Mouse (Mus musculus) heart, embryonic 10.5 days (tissue): ENCODE measurements around the gene Ncapd3. TPM values are rescaled to one million over a fixed set of nuclear protein-coding genes. Genes with fewer than 3 reads are reported as not detected.

Experiments
- DNase-seq: peaks from one replicate; pipeline ENCODE4 v3.0.0-alpha.2; 2017; ENCODE audit warnings: low spot score
- H3K27ac ChIP-seq: fragments of 300-500 bp; sonication (generic); 2 replicates; pipeline ENCODE4 v1.5.1; 2016; ENCODE audit warnings: mild to moderate bottlenecking
- H3K27me3 ChIP-seq: fragments of 300-500 bp; sonication (generic); 2 replicates; pipeline ENCODE4 v1.6.1; 2016; ENCODE audit warnings: mild to moderate bottlenecking; ENCODE audit not compliant: poor library complexity, insufficient read depth, severe bottlenecking
- H3K36me3 ChIP-seq: fragments of 300-500 bp; sonication (generic); 2 replicates; pipeline ENCODE4 v1.6.1; 2016; ENCODE audit warnings: mild to moderate bottlenecking, moderate library complexity
- H3K4me1 ChIP-seq: fragments of 300-500 bp; sonication (generic); 2 replicates; pipeline ENCODE4 v1.6.1; 2016; ENCODE audit warnings: mild to moderate bottlenecking
- H3K4me3 ChIP-seq: fragments of 300-500 bp; sonication (generic); 2 replicates; pipeline ENCODE4 v1.5.1; 2016; ENCODE audit warnings: mild to moderate bottlenecking, moderate library complexity
- H3K9me3 ChIP-seq: fragments of 300-500 bp; sonication (generic); 2 replicates; pipeline ENCODE4 v1.6.1; 2016; ENCODE audit warnings: mild to moderate bottlenecking, moderate library complexity
- WGBS: fragments of 180-500 bp; shearing (Covaris S2); methylation state at CpG from one replicate; pipeline ENCODE4 v1.1.7; 2016; 5-methylcytosine and 5-hydroxymethylcytosine counted together
- polyA plus RNA-seq: library from polyadenylated mRNA; unstranded; fragments of >200 nt; fragmentation: Nextera tagmentation; extraction: Ambion mirVana; gene quantifications from 2 replicates; pipeline ENCODE4 v1.2.1, GENCODE M21; 2016

Gene Ncapd3
- polyA plus RNA-seq, 1 experiment from 2014 or later, result 28.3 TPM

- 81% methylated on average over 10 of the region's 10 CpGs for WGBS
- Histone ChIP-seq H3K27ac (peak overlapping the region; percentile 42; the same call in 1 of the 2 replicates), H3K4me1 (peaks cover 21% of the 10 kb centered on the region), H3K36me3 (peaks cover 17% of the 10 kb centered on the region), H3K27me3 (no peaks in the 10 kb centered on the region), H3K9me3 (no peaks in the 10 kb centered on the region), H3K4me3 (no peak overlapping the region)
- DNase-seq, result no peak
These were observed 110.6 kb downstream of the Ncapd3 start for GRCm38 (mm10) chr9:27140432-27141065.

GRCm38 (mm10) chr9:27144271-27144840 lies 114.4 kb downstream of the Ncapd3 start:
- DNase-seq, result no peak
- peaks cover 32% of the 10 kb centered on the region for H3K4me1 ChIP-seq
- H3K36me3 ChIP-seq, result peaks cover 21% of the 10 kb centered on the region
- no peak overlapping the region for H3K27ac ChIP-seq
- no peaks in the 10 kb centered on the region for H3K27me3 ChIP-seq
- no peaks in the 10 kb centered on the region for H3K9me3 ChIP-seq
- 65% methylated on average over 4 of the region's 4 CpGs for whole genome bisulfite sequencing
- H3K4me3 ChIP-seq, result no peak overlapping the region

Other genes starting within 250 kb of the Ncapd3 start
- gene Glb1l2, start 223.7 kb upstream of the Ncapd3 start, polyA plus RNA-seq, result 1.2 TPM in 2 replicates
- not detected in 2 replicates for gene Glb1l3, start 169.3 kb upstream of the Ncapd3 start, polyA plus RNA-seq
- gene Gm1110, start 107.1 kb upstream of the Ncapd3 start, polyA plus RNA-seq, result not detected in 2 replicates
- gene Acad8, start 30.6 kb upstream of the Ncapd3 start, polyA plus RNA-seq, result 40.5 and 42.2 TPM in 2 replicates
- gene Thyn1, start 30.5 kb upstream of the Ncapd3 start, polyA plus RNA-seq, result 125 and 145 TPM in 2 replicates
- gene Vps26b, start 110 bp upstream of the Ncapd3 start, polyA plus RNA-seq, result 23.3 and 30.8 TPM in 2 replicates
- gene Jam3, start 125.2 kb downstream of the Ncapd3 start, polyA plus RNA-seq, result 51.2 and 66.7 TPM in 2 replicates